Mouse (Mus musculus): ENCODE measurements at regions not wholly inside any gene's neighbourhood (a gene's known extent, or its start where the extent isn't known, plus 50 kb on each side); places are given as distances from the start of the nearest gene placed in this dataset.

- DNase-seq (ENCODE audit: low read depth, low spot score), result no peak
Measured at GRCm38 (mm10) chr1:90343492-90343891, 139.7 kb downstream of the Ackr3 start.

GRCm38 (mm10) chr1:90347032-90347431 is 143.3 kb downstream of the Ackr3 start:
- no peak for DNase-seq (ENCODE audit: low read depth, low spot score)

- DNase-seq (ENCODE audit: low read depth, low spot score), result no peak
Measured at GRCm38 (mm10) chr1:90349611-90350010, 145.8 kb downstream of the Ackr3 start.

GRCm38 (mm10) chr1:90353325-90353724 is 149.5 kb downstream of the Ackr3 start:
- DNase-seq (ENCODE audit: low read depth, low spot score), result no peak

GRCm38 (mm10) chr1:90356567-90356966 is 152.8 kb downstream of the Ackr3 start:
- no peak for DNase-seq (ENCODE audit: low read depth, low spot score)

GRCm38 (mm10) chr1:90357391-90357790 is 153.6 kb downstream of the Ackr3 start:
- no peak for DNase-seq (ENCODE audit: low read depth, low spot score)

GRCm38 (mm10) chr1:90358971-90359370 is 155.2 kb downstream of the Ackr3 start:
- no peak for DNase-seq (ENCODE audit: low read depth, low spot score)

- DNase-seq (ENCODE audit: low read depth, low spot score), result no peak
Measured at GRCm38 (mm10) chr1:90360065-90360464, 156.3 kb downstream of the Ackr3 start.

- DNase-seq (ENCODE audit: low read depth, low spot score), result no peak
Measured at GRCm38 (mm10) chr1:90364444-90364843, 160.7 kb downstream of the Ackr3 start.

- no peak for DNase-seq (ENCODE audit: low read depth, low spot score)
Measured at GRCm38 (mm10) chr1:90368581-90368980, 164.8 kb downstream of the Ackr3 start.

- DNase-seq (ENCODE audit: low read depth, low spot score), result no peak
Measured at GRCm38 (mm10) chr1:90369287-90369686, 165.5 kb downstream of the Ackr3 start.

- no peak for DNase-seq (ENCODE audit: low read depth, low spot score)
Measured at GRCm38 (mm10) chr1:90370766-90371165, 167.0 kb downstream of the Ackr3 start.

- no peak for DNase-seq (ENCODE audit: low read depth, low spot score)
Measured at GRCm38 (mm10) chr1:90373001-90373400, 169.2 kb downstream of the Ackr3 start.

GRCm38 (mm10) chr1:90374517-90374916 is 170.7 kb downstream of the Ackr3 start:
- DNase-seq (ENCODE audit: low read depth, low spot score), result peak; percentile 70

- no peak for DNase-seq (ENCODE audit: low read depth, low spot score)
Measured at GRCm38 (mm10) chr1:90380034-90380705, 176.4 kb downstream of the Ackr3 start.

- DNase-seq (ENCODE audit: low read depth, low spot score), result no peak
Measured at GRCm38 (mm10) chr1:90382941-90383470, 179.2 kb downstream of the Ackr3 start.

- no peak for DNase-seq (ENCODE audit: low read depth, low spot score)
Measured at GRCm38 (mm10) chr1:90385024-90385423, 181.2 kb downstream of the Ackr3 start.

- no peak for DNase-seq (ENCODE audit: low read depth, low spot score)
Measured at GRCm38 (mm10) chr1:90386792-90387191, 183.0 kb downstream of the Ackr3 start.

- no peak for DNase-seq (ENCODE audit: low read depth, low spot score)
Measured at GRCm38 (mm10) chr1:90390422-90390821, 186.6 kb downstream of the Ackr3 start.

GRCm38 (mm10) chr1:90393861-90394260 is 190.1 kb downstream of the Ackr3 start:
- DNase-seq (ENCODE audit: low read depth, low spot score), result no peak

GRCm38 (mm10) chr1:90395331-90396016 is 191.7 kb downstream of the Ackr3 start:
- no peak for DNase-seq (ENCODE audit: low read depth, low spot score)

- DNase-seq (ENCODE audit: low read depth, low spot score), result no peak
Measured at GRCm38 (mm10) chr1:90396660-90397059, 192.9 kb downstream of the Ackr3 start.

GRCm38 (mm10) chr1:90397355-90397754 is 193.6 kb downstream of the Ackr3 start:
- DNase-seq (ENCODE audit: low read depth, low spot score), result peak; percentile 34
